Comparison of ENCODE assay signal across 7 mouse cellular contexts in the genomic region with DNA sequence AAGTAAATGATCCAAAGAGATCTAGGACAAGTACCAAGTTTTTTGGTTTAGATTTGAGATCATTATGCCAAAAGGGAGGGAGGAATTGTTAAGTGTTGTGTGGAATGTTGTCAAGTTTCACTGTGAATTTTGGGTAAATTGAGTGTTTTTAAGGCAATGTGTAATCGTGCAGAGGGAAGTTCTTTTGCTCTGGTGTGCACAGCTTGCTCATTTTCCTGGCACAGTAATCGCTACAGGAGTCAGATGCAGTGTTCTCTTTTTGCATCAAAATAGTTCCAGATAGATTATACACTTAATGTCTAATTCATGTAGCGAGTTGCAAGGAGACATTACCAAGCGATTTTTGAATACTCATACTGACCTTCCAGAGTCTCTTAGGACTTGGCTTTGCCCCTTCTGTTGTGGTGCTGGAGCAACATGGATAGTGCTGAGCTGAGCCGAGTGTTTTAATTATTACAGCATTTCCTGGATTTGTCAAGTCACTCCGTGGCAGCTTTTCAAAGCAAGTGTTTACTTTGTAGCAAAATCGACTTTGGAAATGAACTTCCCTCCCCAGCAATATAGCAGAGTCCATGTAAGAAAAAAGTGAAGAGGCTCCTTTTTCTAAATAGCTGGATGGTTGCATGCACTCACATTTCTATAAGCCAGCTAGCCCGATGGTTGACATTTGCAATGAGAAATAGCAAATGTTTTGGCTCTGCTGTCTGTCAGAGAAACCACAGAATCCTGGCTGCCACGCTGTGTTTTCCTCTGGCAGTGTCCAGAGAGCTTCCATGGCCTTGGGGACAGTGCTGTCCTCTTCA.
DNase-seq lines count a peak whose midpoint lies in the region; ATAC-seq and TF ChIP-seq lines count a peak whose summit lies in the region.

No protein-coding gene starts in this region.

- no peak for ATAC-seq in limb, embryonic 14.5 days (ENCODE audit: low FRiP score, low read depth)
- ATAC-seq in kidney, embryonic 15.5 days (replicated peaks; ENCODE audit: low FRiP score): no peak

- H3ac ChIP-seq in myocyte (ENCODE audit: control insufficient read depth, insufficient read length): no peak overlapping the region

- TF ChIP-seq POLR2A in limb, embryonic 14.5 days (IDR thresholded peaks at IDR 0.05; ENCODE audit: borderline replicate concordance, extremely low read depth, insufficient read depth, insufficient read length): no peak
- no peak for TF ChIP-seq POLR2A in myocyte (IDR thresholded peaks at IDR 0.05; ENCODE audit: insufficient read length, low read depth)

- H3K9me3 ChIP-seq in limb, embryonic 14.5 days (ENCODE audit: control insufficient read depth, low read length): no peaks in the 10 kb centered on the region
- H3K9me3 ChIP-seq in limb, embryonic 10.5 days (replicated peaks): no peaks in the 10 kb centered on the region
- H3K9me3 ChIP-seq in kidney, embryonic 15.5 days (replicated peaks): no peaks in the 10 kb centered on the region

- no peak overlapping the region for H3K4me2 ChIP-seq in limb, embryonic 14.5 days (replicated peaks; ENCODE audit: low read depth, low read length, severe bottlenecking)
- H3K4me2 ChIP-seq in kidney, embryonic 15.5 days: 0 out of 2 replicates have a peak overlapping the region, but pooled peaks have one; percentile 18
- H3K4me2 ChIP-seq in myocyte (ENCODE audit: low read depth): peak overlapping the region; percentile 58

- H3K4me1 ChIP-seq in limb, embryonic 14.5 days (ENCODE audit: control insufficient read depth, insufficient read depth, low read length): 0 out of 2 replicates have a peak, but pooled peaks cover 4% of the 10 kb centered on the region
- peaks cover 15% of the 10 kb centered on the region for H3K4me1 ChIP-seq in limb, embryonic 10.5 days
- H3K4me1 ChIP-seq in kidney, embryonic 15.5 days: peaks cover 13% of the 10 kb centered on the region; the same call in 1 of the 2 replicates

- H3K27ac ChIP-seq in limb, embryonic 14.5 days (replicated peaks; ENCODE audit: low read depth, low read length): no peak overlapping the region
- H3K27ac ChIP-seq in limb, embryonic 10.5 days: no peak overlapping the region
- peak overlapping the region; percentile 52; the same call in 1 of the 2 replicates for H3K27ac ChIP-seq in kidney, embryonic 15.5 days

- H3K9ac ChIP-seq in limb, embryonic 14.5 days (ENCODE audit: low read depth, low read length, severe bottlenecking): no peak overlapping the region
- H3K9ac ChIP-seq in kidney, embryonic 15.5 days: no peak overlapping the region

- H3K36me3 ChIP-seq in limb, embryonic 14.5 days (ENCODE audit: control insufficient read depth, insufficient read depth, low read length): no peaks in the 10 kb centered on the region
- no peaks in the 10 kb centered on the region for H3K36me3 ChIP-seq in limb, embryonic 10.5 days
- H3K36me3 ChIP-seq in kidney, embryonic 15.5 days: no peaks in the 10 kb centered on the region
- H3K36me3 ChIP-seq in myocyte (ENCODE audit: control insufficient read depth, insufficient read depth): no peaks in the 10 kb centered on the region

- H3K79me2 ChIP-seq in myocyte (ENCODE audit: control insufficient read depth, insufficient read depth): no peaks in the 10 kb centered on the region

- H3K4me3 ChIP-seq in limb, embryonic 14.5 days (replicated peaks; ENCODE audit: low read length): no peak overlapping the region
- H3K4me3 ChIP-seq in limb, embryonic 10.5 days: no peak overlapping the region
- no peak overlapping the region for H3K4me3 ChIP-seq in kidney, embryonic 15.5 days (replicated peaks)
- no peak overlapping the region for H3K4me3 ChIP-seq in myocyte

- 58% methylated on average over 9 of the region's 9 CpGs for WGBS in limb, embryonic 14.5 days
- WGBS in limb, embryonic 10.5 days: 73% methylated on average over 9 of the region's 9 CpGs
- WGBS in kidney, embryonic 15.5 days: 50% methylated on average over 9 of the region's 9 CpGs

- peak; percentile 6 for DNase-seq in limb, embryonic 14.5 days (ENCODE audit: low spot score)
- no peak for DNase-seq in limb, embryonic 10.5 days (ENCODE audit: low spot score)
- DNase-seq in fibroblast of lung, adult 2 months (ENCODE audit: low read depth): peak; percentile 16
- DNase-seq in retina, embryonic 14.5 days (ENCODE audit: low spot score): no peak
- DNase-seq in thymus, postnatal 25 days: no peak

- no peaks in the 10 kb centered on the region for H3K27me3 ChIP-seq in limb, embryonic 14.5 days (ENCODE audit: control insufficient read depth, insufficient read depth, low read length)
- no peaks in the 10 kb centered on the region for H3K27me3 ChIP-seq in limb, embryonic 10.5 days (ENCODE audit: low read depth, poor library complexity, severe bottlenecking)
- H3K27me3 ChIP-seq in kidney, embryonic 15.5 days: no peaks in the 10 kb centered on the region
- no peaks in the 10 kb centered on the region for H3K27me3 ChIP-seq in myocyte (ENCODE audit: control insufficient read depth, insufficient read depth, insufficient read length)

TF ChIP-seq in myocyte, 11 proteins besides CTCF, POLR2A, EP300 and RAD21:
- TF ChIP-seq MAX (IDR thresholded peaks at IDR 0.05; ENCODE audit: low read depth) (no peak), MYOG (IDR thresholded peaks at IDR 0.05; ENCODE audit: control insufficient read depth in 1 of 3, insufficient read depth in 1 of 3, insufficient read length in 2 of 3, low read depth in 2 of 3) (no peak), SRF (IDR thresholded peaks at IDR 0.05; ENCODE audit: control insufficient read depth, insufficient read length, low read depth) (no peak)

Comparison
In these comparisons a context has a peak if more than half of its experiments do, and no peak if none do; other contexts are left out.
1. DNase-seq: peak in limb, embryonic 14.5 days (single experiment) and fibroblast of lung, adult 2 months (single experiment); none in limb, embryonic 10.5 days (single experiment), retina, embryonic 14.5 days (single experiment) and thymus, postnatal 25 days (single experiment).